Mouse (Mus musculus): Measurements from ENCODE around the gene Gm27029. TPM values are rescaled to one million over a fixed set of nuclear protein-coding genes. Genes with fewer than 3 reads are reported as not detected.
"Not testable (repeated sequence)": the region's sequence is repeated elsewhere in the genome, so short reads cannot be mapped to it uniquely, and the experiment has no call there.

Gm27029 gene
- polyA plus RNA-seq (2016; fragmentation: Nextera tagmentation; extraction: Ambion mirVana), result 5.8 and 6.5 TPM in 2 replicates

- H3K4me1 ChIP-seq, result peaks cover 30% of the 10 kb centered on the region
- H3K4me3 ChIP-seq (replicated peaks), result peak within 1 kb of the TSS; percentile 99
- peak within 1 kb of the TSS; percentile 98 for H3K4me2 ChIP-seq
- H3K9me3 ChIP-seq, result no peaks in the 10 kb centered on the region
- peaks cover under 1% of the 10 kb centered on the region; the same call in 1 of the 2 replicates for H3K36me3 ChIP-seq (replicated peaks)
- H3K27me3 ChIP-seq, result peaks cover 11% of the 10 kb centered on the region
- peak within 1 kb of the TSS; percentile 88 for H3K9ac ChIP-seq
- H3K27ac ChIP-seq, result peak within 1 kb of the TSS; percentile 89
- WGBS, result 5% methylated on average over 23 of the region's 23 CpGs
- ATAC-seq (ENCODE audit: low FRiP score), result peak; percentile 36
Observed at GRCm38 (mm10) chr11:101424105-101424851, at the start of gene Gm27029. TSS of gene Gm27029 (minus strand) at chr11:101424796.

- H3K27ac ChIP-seq, result no peak overlapping the region
- 74% methylated on average over 5 of the region's 5 CpGs for WGBS
- no peaks in the 10 kb centered on the region for H3K9me3 ChIP-seq
- no peaks in the 10 kb centered on the region for H3K36me3 ChIP-seq (replicated peaks)
- no peak overlapping the region for H3K4me3 ChIP-seq (replicated peaks)
- ATAC-seq (ENCODE audit: low FRiP score), result no peak
- no peak overlapping the region for H3K4me2 ChIP-seq
- H3K27me3 ChIP-seq, result no peaks in the 10 kb centered on the region
- H3K4me1 ChIP-seq, result peaks cover 49% of the 10 kb centered on the region
- no peak overlapping the region for H3K9ac ChIP-seq
Observed at GRCm38 (mm10) chr11:101474298-101474697, 49.7 kb upstream of the Gm27029 start.

GRCm38 (mm10) chr11:101473686-101474085, 49.1 kb upstream of the Gm27029 start:
- H3K27ac ChIP-seq; H3K4me3 ChIP-seq (replicated peaks); ATAC-seq (ENCODE audit: low FRiP score); H3K9me3 ChIP-seq; H3K4me2 ChIP-seq; H3K36me3 ChIP-seq (replicated peaks); H3K27me3 ChIP-seq; H3K9ac ChIP-seq: not testable (repeated sequence)
- 79% methylated on average over 1 of the region's 1 CpGs for WGBS
- H3K4me1 ChIP-seq, result peaks cover 47% of the 10 kb centered on the region

GRCm38 (mm10) chr11:101472336-101472735, 47.7 kb upstream of the Gm27029 start:
- Histone ChIP-seq H3K4me1 (peaks cover 42% of the 10 kb centered on the region), H3K9me3 (no peaks in the 10 kb centered on the region), H3K4me2 (no peak overlapping the region), H3K36me3 (replicated peaks) (no peaks in the 10 kb centered on the region), H3K27ac (no peak overlapping the region), H3K27me3 (no peaks in the 10 kb centered on the region), H3K9ac (0 out of 2 replicates have a peak overlapping the region, but pooled peaks have one; percentile 5), H3K4me3 (replicated peaks) (no peak overlapping the region)
- no peak for ATAC-seq (ENCODE audit: low FRiP score)
- 60% methylated on average over 7 of the region's 7 CpGs for WGBS

GRCm38 (mm10) chr11:101471926-101472325, 47.3 kb upstream of the Gm27029 start:
- H3K27ac ChIP-seq, result no peak overlapping the region
- H3K4me1 ChIP-seq, result peaks cover 42% of the 10 kb centered on the region
- H3K36me3 ChIP-seq (replicated peaks), result no peaks in the 10 kb centered on the region
- H3K27me3 ChIP-seq, result no peaks in the 10 kb centered on the region
- no peak for ATAC-seq (ENCODE audit: low FRiP score)
- H3K4me3 ChIP-seq (replicated peaks), result no peak overlapping the region
- H3K9me3 ChIP-seq, result no peaks in the 10 kb centered on the region
- 0 out of 2 replicates have a peak overlapping the region, but pooled peaks have one; percentile 5 for H3K9ac ChIP-seq
- no peak overlapping the region for H3K4me2 ChIP-seq
- 75% methylated on average over 3 of the region's 3 CpGs for WGBS

- no peak for ATAC-seq (ENCODE audit: low FRiP score)
- peak overlapping the region; percentile 23 for H3K4me3 ChIP-seq (replicated peaks)
- no peaks in the 10 kb centered on the region for H3K36me3 ChIP-seq (replicated peaks)
- peak overlapping the region; percentile 41 for H3K9ac ChIP-seq
- H3K27me3 ChIP-seq, result 0 out of 2 replicates have a peak, but pooled peaks cover 4% of the 10 kb centered on the region
- no peaks in the 10 kb centered on the region for H3K9me3 ChIP-seq
- H3K4me1 ChIP-seq, result peaks cover 50% of the 10 kb centered on the region
- H3K4me2 ChIP-seq, result peak overlapping the region; percentile 42
- no peak overlapping the region; the same call in 1 of the 2 replicates for H3K27ac ChIP-seq
- WGBS, result 9% methylated on average over 7 of the region's 7 CpGs
Observed at GRCm38 (mm10) chr11:101470206-101470605, 45.6 kb upstream of the Gm27029 start.

GRCm38 (mm10) chr11:101469155-101469554, 44.6 kb upstream of the Gm27029 start:
- H3K9ac ChIP-seq, result 0 out of 2 replicates have a peak overlapping the region, but pooled peaks have one; percentile 79
- H3K4me1 ChIP-seq, result peaks cover 60% of the 10 kb centered on the region
- WGBS, result 68% methylated on average over 4 of the region's 4 CpGs
- H3K27ac ChIP-seq, result no peak overlapping the region
- H3K4me2 ChIP-seq, result peak overlapping the region; percentile 81
- H3K4me3 ChIP-seq (replicated peaks), result peak overlapping the region; percentile 86
- peaks cover 9% of the 10 kb centered on the region; the same call in 1 of the 2 replicates for H3K27me3 ChIP-seq
- no peaks in the 10 kb centered on the region for H3K36me3 ChIP-seq (replicated peaks)
- no peaks in the 10 kb centered on the region for H3K9me3 ChIP-seq
- no peak for ATAC-seq (ENCODE audit: low FRiP score)

- H3K4me1 ChIP-seq, result peaks cover 65% of the 10 kb centered on the region
- H3K27ac ChIP-seq, result peak overlapping the region; percentile 88
- no peak for ATAC-seq (ENCODE audit: low FRiP score)
- H3K4me3 ChIP-seq (replicated peaks), result peak overlapping the region; percentile 86
- WGBS, result 5% methylated on average over 13 of the region's 13 CpGs
- peak overlapping the region; percentile 81 for H3K4me2 ChIP-seq
- H3K27me3 ChIP-seq, result peaks cover 9% of the 10 kb centered on the region; the same call in 1 of the 2 replicates
- no peaks in the 10 kb centered on the region for H3K36me3 ChIP-seq (replicated peaks)
- H3K9me3 ChIP-seq, result no peaks in the 10 kb centered on the region
- peak overlapping the region; percentile 79 for H3K9ac ChIP-seq
Observed at GRCm38 (mm10) chr11:101468731-101469130, 44.1 kb upstream of the Gm27029 start.

GRCm38 (mm10) chr11:101468263-101468688, 43.7 kb upstream of the Gm27029 start:
- peak overlapping the region; percentile 88 for H3K27ac ChIP-seq
- H3K4me2 ChIP-seq, result peak overlapping the region; percentile 81
- under 1% methylated on average over 28 of the region's 31 CpGs for WGBS

GRCm38 (mm10) chr11:101467477-101468262, 43.1 kb upstream of the Gm27029 start:
- peak overlapping the region; percentile 79 for H3K9ac ChIP-seq
- WGBS, result under 1% methylated on average over 52 of the region's 54 CpGs
- H3K4me2 ChIP-seq, result peak overlapping the region; percentile 81
- ATAC-seq (ENCODE audit: low FRiP score), result peak; percentile 68
- H3K9me3 ChIP-seq, result no peaks in the 10 kb centered on the region
- H3K27ac ChIP-seq, result peak overlapping the region; percentile 88
- H3K4me1 ChIP-seq, result peaks cover 75% of the 10 kb centered on the region
- H3K4me3 ChIP-seq (replicated peaks), result peak overlapping the region; percentile 86
- peaks cover 9% of the 10 kb centered on the region; the same call in 1 of the 2 replicates for H3K27me3 ChIP-seq
- no peaks in the 10 kb centered on the region for H3K36me3 ChIP-seq (replicated peaks)

More at GRCm38 (mm10) chr11:101468263-101468688, 43.7 kb upstream of the Gm27029 start:
- ATAC-seq (ENCODE audit: low FRiP score), result peak; percentile 60
- Histone ChIP-seq H3K36me3 (replicated peaks) (no peaks in the 10 kb centered on the region), H3K9me3 (no peaks in the 10 kb centered on the region), H3K27me3 (peaks cover 9% of the 10 kb centered on the region; the same call in 1 of the 2 replicates), H3K9ac (peak overlapping the region; percentile 79), H3K4me3 (replicated peaks) (peak overlapping the region; percentile 86), H3K4me1 (peaks cover 69% of the 10 kb centered on the region)

GRCm38 (mm10) chr11:101466552-101466950, 42.0 kb upstream of the Gm27029 start:
- H3K27ac ChIP-seq, H3K9ac ChIP-seq: not testable (repeated sequence)

More at GRCm38 (mm10) chr11:101466552-101466950, 42.0 kb upstream of the Gm27029 start:
- Histone ChIP-seq H3K4me1 (peaks cover 75% of the 10 kb centered on the region), H3K4me2 (peak overlapping the region; percentile 88), H3K4me3 (replicated peaks) (peak overlapping the region; percentile 83), H3K36me3 (replicated peaks) (peaks cover 11% of the 10 kb centered on the region)
- H3K27me3 ChIP-seq; H3K9me3 ChIP-seq; ATAC-seq (ENCODE audit: low FRiP score): not testable (repeated sequence)
- 57% methylated on average over 5 of the region's 5 CpGs for WGBS

Measured in forebrain, embryonic 12.5 days (tissue).